Mouse (Mus musculus) megakaryocyte, embryonic 14.5 days (primary cell): ENCODE measurements around the gene Selenon. TPM values are rescaled to one million over a fixed set of nuclear protein-coding genes. Genes with fewer than 3 reads are reported as not detected.

ENCODE experiments used
- H3K27me3 ChIP-seq: replicated peaks from 2 replicates; pipeline ENCODE3; 2012; ENCODE audit warnings: inconsistent platforms
- H3K36me3 ChIP-seq: replicated peaks from 2 replicates; pipeline ENCODE3; 2012; ENCODE audit warnings: low read length, inconsistent platforms, mixed read lengths
- H3K4me1 ChIP-seq: 2 replicates; pipeline ENCODE4 v1.6.1; 2012; ENCODE audit warnings: inconsistent platforms
- H3K4me3 ChIP-seq: replicated peaks from 2 replicates; pipeline ENCODE3; 2012; ENCODE audit warnings: moderate library complexity, mild to moderate bottlenecking, inconsistent platforms
- H3K9me3 ChIP-seq: 2 replicates; pipeline ENCODE4 v1.6.1; 2012; ENCODE audit warnings: inconsistent platforms
- FLI1 ChIP-seq: IDR thresholded peaks from 2 replicates; pipeline ENCODE4 v1.6.1; 2012; ENCODE audit warnings: low read length, inconsistent platforms, mixed read lengths
- GATA1 ChIP-seq: IDR thresholded peaks from 3 replicates; pipeline ENCODE4 v1.6.1; 2012; ENCODE audit warnings: mixed read lengths, low read length, inconsistent platforms, borderline replicate concordance
- polyA plus RNA-seq: library from polyadenylated mRNA; stranded (reverse); fragments of >175 nt; gene quantifications from 2 replicates; pipeline ENCODE4 v1.2.3, GENCODE M21; 2012; ENCODE audit warnings: low replicate concordance; ENCODE audit not compliant: insufficient read depth

The Selenon gene
- polyA plus RNA-seq, 1 experiment: 9.1 TPM

GRCm38 (mm10) chr4:134567377-134568226 lies 15.6 kb upstream of the Selenon start:
- TF ChIP-seq GATA1: no peak
- Histone ChIP-seq H3K9me3 (peaks cover 28% of the 10 kb centered on the region), H3K36me3 (peaks cover 7% of the 10 kb centered on the region), H3K4me1 (peaks cover 6% of the 10 kb centered on the region), H3K27me3 (peaks cover 75% of the 10 kb centered on the region), H3K4me3 (no peak overlapping the region)

GRCm38 (mm10) chr4:134564093-134564492 lies 12.1 kb upstream of the Selenon start:
- Histone ChIP-seq H3K9me3 (peaks cover 26% of the 10 kb centered on the region), H3K4me3 (no peak overlapping the region), H3K36me3 (peaks cover 7% of the 10 kb centered on the region), H3K27me3 (peaks cover 60% of the 10 kb centered on the region), H3K4me1 (no peaks in the 10 kb centered on the region)
- TF ChIP-seq GATA1 (no peak), FLI1 (no peak)

- Histone ChIP-seq H3K9me3 (peaks cover 23% of the 10 kb centered on the region), H3K4me3 (no peak overlapping the region), H3K4me1 (no peaks in the 10 kb centered on the region), H3K36me3 (peaks cover 7% of the 10 kb centered on the region), H3K27me3 (peaks cover 59% of the 10 kb centered on the region)
- TF ChIP-seq FLI1 (no peak), GATA1 (no peak)
Observed at GRCm38 (mm10) chr4:134563624-134564023, 11.7 kb upstream of the Selenon start.

GRCm38 (mm10) chr4:134562014-134562413 lies 10.0 kb upstream of the Selenon start:
- H3K27me3 ChIP-seq: peaks cover 51% of the 10 kb centered on the region
- H3K4me1 ChIP-seq: no peaks in the 10 kb centered on the region
- no peak overlapping the region for H3K4me3 ChIP-seq
- TF ChIP-seq GATA1 (no peak), FLI1 (no peak)
- peaks cover 23% of the 10 kb centered on the region for H3K9me3 ChIP-seq
- H3K36me3 ChIP-seq: peaks cover 7% of the 10 kb centered on the region

GRCm38 (mm10) chr4:134560699-134561098 lies 8.7 kb upstream of the Selenon start:
- peaks cover 6% of the 10 kb centered on the region for H3K36me3 ChIP-seq
- H3K4me3 ChIP-seq: no peak overlapping the region

GRCm38 (mm10) chr4:134559154-134559553 lies 7.2 kb upstream of the Selenon start:
- Histone ChIP-seq H3K9me3 (no peaks in the 10 kb centered on the region; the same call in 1 of the 2 replicates), H3K27me3 (peaks cover 40% of the 10 kb centered on the region), H3K4me1 (no peaks in the 10 kb centered on the region), H3K36me3 (peaks cover 2% of the 10 kb centered on the region), H3K4me3 (no peak overlapping the region)
- TF ChIP-seq FLI1: no peak
- no peak for TF ChIP-seq GATA1

More at GRCm38 (mm10) chr4:134560699-134561098, 8.7 kb upstream of the Selenon start:
- no peaks in the 10 kb centered on the region for H3K4me1 ChIP-seq
- H3K27me3 ChIP-seq: peaks cover 45% of the 10 kb centered on the region
- TF ChIP-seq GATA1 (no peak), FLI1 (no peak)
- peaks cover 14% of the 10 kb centered on the region for H3K9me3 ChIP-seq

- Histone ChIP-seq H3K4me3 (no peak overlapping the region), H3K9me3 (no peaks in the 10 kb centered on the region), H3K4me1 (no peaks in the 10 kb centered on the region), H3K27me3 (peaks cover 36% of the 10 kb centered on the region), H3K36me3 (no peaks in the 10 kb centered on the region)
- TF ChIP-seq FLI1 (no peak), GATA1 (no peak)
Observed at GRCm38 (mm10) chr4:134558570-134559113, 6.7 kb upstream of the Selenon start.

GRCm38 (mm10) chr4:134557626-134558249 lies 5.8 kb upstream of the Selenon start:
- no peaks in the 10 kb centered on the region for H3K4me1 ChIP-seq
- H3K36me3 ChIP-seq: no peaks in the 10 kb centered on the region
- TF ChIP-seq FLI1 (no peak), GATA1 (no peak)
- no peak overlapping the region for H3K4me3 ChIP-seq
- no peaks in the 10 kb centered on the region for H3K9me3 ChIP-seq
- H3K27me3 ChIP-seq: peaks cover 32% of the 10 kb centered on the region

- no peaks in the 10 kb centered on the region for H3K9me3 ChIP-seq
Observed at GRCm38 (mm10) chr4:134555956-134556580, 4.1 kb upstream of the Selenon start.

GRCm38 (mm10) chr4:134553631-134554030 lies 1.7 kb upstream of the Selenon start:
- H3K27me3 ChIP-seq: peaks cover 31% of the 10 kb centered on the region
- H3K9me3 ChIP-seq: peaks cover 14% of the 10 kb centered on the region
- TF ChIP-seq GATA1 (no peak), FLI1 (no peak)
- H3K4me1 ChIP-seq: peaks cover 20% of the 10 kb centered on the region
- peaks cover 21% of the 10 kb centered on the region for H3K36me3 ChIP-seq
- H3K4me3 ChIP-seq: no peak overlapping the region

More at GRCm38 (mm10) chr4:134555956-134556580, 4.1 kb upstream of the Selenon start:
- TF ChIP-seq GATA1: no peak
- no peak for TF ChIP-seq FLI1
- Histone ChIP-seq H3K4me3 (no peak overlapping the region), H3K36me3 (no peaks in the 10 kb centered on the region), H3K4me1 (peaks cover 11% of the 10 kb centered on the region), H3K27me3 (peaks cover 30% of the 10 kb centered on the region)
